Mouse (Mus musculus): ENCODE data around the gene Pik3c2b. TPM values are rescaled to one million over a fixed set of nuclear protein-coding genes. Genes with fewer than 3 reads are reported as not detected.

The Pik3c2b gene
- total and polyA plus RNA-seq, 3 experiments: 14.6 to 19.9 (median 19.4) TPM

- Histone ChIP-seq H3K79me2 (replicated peaks; ENCODE audit: control insufficient read depth, insufficient read depth, low read length) (no peaks in the 10 kb centered on the region), H3K36me3 (ENCODE audit: control insufficient read depth, insufficient read depth, low read length) (peaks cover 20% of the 10 kb centered on the region), H3K27ac (peak overlapping the region; percentile 97), H3K27me3 (ENCODE audit: control insufficient read depth, insufficient read depth, low read length) (no peaks in the 10 kb centered on the region), H3K4me3 (peak overlapping the region; percentile 51), H3K4me1 (ENCODE audit: control insufficient read depth, insufficient read depth, low read length) (peaks cover 41% of the 10 kb centered on the region), H3K9ac (ENCODE audit: low read depth, low read length) (peak overlapping the region; percentile 72)
- no peak for TF ChIP-seq CTCF (IDR thresholded peaks at IDR 0.05)
- TF ChIP-seq POLR2A (IDR thresholded peaks at IDR 0.05; ENCODE audit: insufficient read depth, low read depth, low read length): no peak
- TF ChIP-seq EP300 (IDR thresholded peaks at IDR 0.05; ENCODE audit: insufficient read depth, low read depth, low read length): no peak
- WGBS: 17% methylated on average over 12 of the region's 12 CpGs
- intact Hi-C loops (cut with DNase I): no loop called here
- peak; percentile 47 to 60 for DNase-seq
Observed at GRCm38 (mm10) chr1:133069275-133070120, 24.0 kb downstream of the Pik3c2b start.

DNA sequence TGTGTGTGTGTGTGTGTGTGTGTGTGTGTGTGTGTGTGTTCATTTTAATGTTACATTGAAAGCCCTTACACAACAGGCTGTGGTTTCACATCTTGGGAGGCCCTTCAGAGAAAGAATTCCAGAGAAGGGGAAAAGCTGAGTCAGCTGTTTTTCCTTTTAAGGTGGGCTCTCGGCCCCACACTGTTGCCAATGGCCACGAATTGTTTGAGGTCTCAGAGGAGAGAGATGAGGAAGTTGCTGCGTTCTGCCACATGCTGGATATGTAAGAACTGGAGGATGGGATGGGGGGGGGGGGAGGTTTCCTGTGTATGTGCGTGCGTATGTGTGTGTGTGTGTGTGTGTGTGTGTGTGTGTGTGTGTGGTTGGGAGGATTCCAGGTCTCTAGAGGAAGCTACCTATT lies 24.7 kb downstream of the Pik3c2b start:
- 22% methylated on average over 5 of the region's 5 CpGs for whole genome bisulfite sequencing
- intact Hi-C loops (cut with DNase I): no loop called here
- peaks cover 22% of the 10 kb centered on the region for H3K36me3 ChIP-seq (ENCODE audit: control insufficient read depth, insufficient read depth, low read length)
- no peak for DNase-seq
- H3K9ac ChIP-seq (ENCODE audit: low read depth, low read length): no peak overlapping the region
- H3K27me3 ChIP-seq (ENCODE audit: control insufficient read depth, insufficient read depth, low read length): no peaks in the 10 kb centered on the region
- H3K79me2 ChIP-seq (replicated peaks; ENCODE audit: control insufficient read depth, insufficient read depth, low read length): no peaks in the 10 kb centered on the region
- H3K4me3 ChIP-seq: no peak overlapping the region
- TF ChIP-seq CTCF (IDR thresholded peaks at IDR 0.05) (no peak), POLR2A (IDR thresholded peaks at IDR 0.05; ENCODE audit: insufficient read depth, low read depth, low read length) (no peak), EP300 (IDR thresholded peaks at IDR 0.05; ENCODE audit: insufficient read depth, low read depth, low read length) (0 out of 2 replicates have a peak, but pooled peaks have one; percentile 74)
- peaks cover 44% of the 10 kb centered on the region for H3K4me1 ChIP-seq (ENCODE audit: control insufficient read depth, insufficient read depth, low read length)
- peak overlapping the region; percentile 94; the same call in 1 of the 2 replicates for H3K27ac ChIP-seq

GRCm38 (mm10) chr1:133071666-133072381 lies 26.4 kb downstream of the Pik3c2b start:
- TF ChIP-seq CTCF (IDR thresholded peaks at IDR 0.05) (no peak), POLR2A (IDR thresholded peaks at IDR 0.05; ENCODE audit: insufficient read depth, low read depth, low read length) (no peak), EP300 (IDR thresholded peaks at IDR 0.05; ENCODE audit: insufficient read depth, low read depth, low read length) (no peak)
- intact Hi-C loops (cut with DNase I): no loop called here
- Histone ChIP-seq H3K27ac (peak overlapping the region; percentile 94), H3K27me3 (ENCODE audit: control insufficient read depth, insufficient read depth, low read length) (no peaks in the 10 kb centered on the region), H3K4me1 (ENCODE audit: control insufficient read depth, insufficient read depth, low read length) (peaks cover 52% of the 10 kb centered on the region), H3K9ac (ENCODE audit: low read depth, low read length) (0 out of 2 replicates have a peak overlapping the region, but pooled peaks have one; percentile 7), H3K36me3 (ENCODE audit: control insufficient read depth, insufficient read depth, low read length) (peaks cover 33% of the 10 kb centered on the region), H3K79me2 (replicated peaks; ENCODE audit: control insufficient read depth, insufficient read depth, low read length) (no peaks in the 10 kb centered on the region), H3K4me3 (no peak overlapping the region)
- 29% methylated on average over 16 of the region's 16 CpGs for WGBS
- peak; percentile 60 to 71 for DNase-seq

- H3K27me3 ChIP-seq (ENCODE audit: control insufficient read depth, insufficient read depth, low read length): no peaks in the 10 kb centered on the region
- H3K9ac ChIP-seq (ENCODE audit: low read depth, low read length): peak overlapping the region; percentile 30; the same call in 1 of the 2 replicates
- 49% methylated on average over 9 of the region's 9 CpGs for WGBS
- peak; percentile 67 to 77 for DNase-seq
- TF ChIP-seq POLR2A (IDR thresholded peaks at IDR 0.05; ENCODE audit: insufficient read depth, low read depth, low read length) (peak; percentile 78), CTCF (IDR thresholded peaks at IDR 0.05) (no peak), EP300 (IDR thresholded peaks at IDR 0.05; ENCODE audit: insufficient read depth, low read depth, low read length) (peak; percentile 98)
- peaks cover 33% of the 10 kb centered on the region for H3K36me3 ChIP-seq (ENCODE audit: control insufficient read depth, insufficient read depth, low read length)
- peaks cover 53% of the 10 kb centered on the region for H3K4me1 ChIP-seq (ENCODE audit: control insufficient read depth, insufficient read depth, low read length)
- no peaks in the 10 kb centered on the region for H3K79me2 ChIP-seq (replicated peaks; ENCODE audit: control insufficient read depth, insufficient read depth, low read length)
- H3K27ac ChIP-seq: peak overlapping the region; percentile 94
- intact Hi-C loops (cut with DNase I): loop anchor here (1.0 kb wide), 1 partner anchor 27 kb away; no protein-coding TSS in a partner anchor
- H3K4me3 ChIP-seq: no peak overlapping the region
Observed at GRCm38 (mm10) chr1:133073327-133073856, 27.9 kb downstream of the Pik3c2b start.

DNA sequence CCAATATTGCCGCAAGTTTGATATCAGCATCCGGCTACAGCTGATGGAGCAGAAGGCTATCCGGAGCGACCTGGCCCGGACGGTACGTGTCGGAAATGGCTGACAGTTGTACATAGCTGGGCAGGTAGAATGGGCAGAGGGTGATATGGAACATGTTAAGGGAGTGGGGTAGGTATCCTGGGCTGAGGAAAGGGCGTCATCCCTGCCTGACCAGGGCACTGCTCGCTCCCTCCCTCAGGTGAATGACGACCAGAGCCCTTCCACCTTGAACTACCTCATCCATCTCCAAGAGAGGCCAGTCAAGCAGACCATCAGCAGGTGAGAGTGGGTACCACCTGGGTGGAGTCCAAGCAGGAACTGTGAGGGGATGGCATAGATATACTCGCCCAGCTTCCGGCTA lies 29.1 kb downstream of the Pik3c2b start:
- H3K36me3 ChIP-seq (ENCODE audit: control insufficient read depth, insufficient read depth, low read length): peaks cover 35% of the 10 kb centered on the region
- no peaks in the 10 kb centered on the region for H3K27me3 ChIP-seq (ENCODE audit: control insufficient read depth, insufficient read depth, low read length)
- H3K4me3 ChIP-seq: no peak overlapping the region
- H3K9ac ChIP-seq (ENCODE audit: low read depth, low read length): 0 out of 2 replicates have a peak overlapping the region, but pooled peaks have one; percentile 14
- H3K4me1 ChIP-seq (ENCODE audit: control insufficient read depth, insufficient read depth, low read length): peaks cover 49% of the 10 kb centered on the region
- TF ChIP-seq EP300 (IDR thresholded peaks at IDR 0.05; ENCODE audit: insufficient read depth, low read depth, low read length): no peak
- no peak for TF ChIP-seq CTCF (IDR thresholded peaks at IDR 0.05)
- no peak for TF ChIP-seq POLR2A (IDR thresholded peaks at IDR 0.05; ENCODE audit: insufficient read depth, low read depth, low read length)
- H3K27ac ChIP-seq: peak overlapping the region; percentile 94
- H3K79me2 ChIP-seq (replicated peaks; ENCODE audit: control insufficient read depth, insufficient read depth, low read length): no peaks in the 10 kb centered on the region
- intact Hi-C loops (cut with DNase I): no loop called here
- no peak for DNase-seq
- WGBS: 89% methylated on average over 13 of the region's 13 CpGs
